Mouse (Mus musculus) heart, postnatal 25 days (tissue): ENCODE results near the gene Ei24. TPM values are rescaled to one million over a fixed set of nuclear protein-coding genes. Genes with fewer than 3 reads are reported as not detected.
A peak's percentile ranks its signal among the peaks of the same experiment; 100 is the strongest.

ENCODE experiments used
- DNase-seq: peaks from one replicate; pipeline ENCODE4 v3.0.0; 2022; ENCODE audit warnings: low spot score
- intact Hi-C: fragments of 180-260 bp; cut with DNase I; formaldehyde crosslinking; loops from one replicate; pipeline ENCODE4 v1.15.1; 2025
- total RNA-seq, 2 experiments: library from RNA; stranded (reverse); gene quantifications; 2 replicates each; pipeline ENCODE4 v1.2.3; 2021

Ei24 gene
- total RNA-seq, 2 experiments from 2014 or later, result 87.8 to 91.9 TPM

- intact Hi-C loops, result loop anchor here (10.0 kb wide), 1 partner anchor 89 kb away; no protein-coding TSS in a partner anchor
- DNase-seq, result no peak
These were observed 969 bp downstream of the Ei24 start for GRCm38 (mm10) chr9:36796224-36796623.

DNA sequence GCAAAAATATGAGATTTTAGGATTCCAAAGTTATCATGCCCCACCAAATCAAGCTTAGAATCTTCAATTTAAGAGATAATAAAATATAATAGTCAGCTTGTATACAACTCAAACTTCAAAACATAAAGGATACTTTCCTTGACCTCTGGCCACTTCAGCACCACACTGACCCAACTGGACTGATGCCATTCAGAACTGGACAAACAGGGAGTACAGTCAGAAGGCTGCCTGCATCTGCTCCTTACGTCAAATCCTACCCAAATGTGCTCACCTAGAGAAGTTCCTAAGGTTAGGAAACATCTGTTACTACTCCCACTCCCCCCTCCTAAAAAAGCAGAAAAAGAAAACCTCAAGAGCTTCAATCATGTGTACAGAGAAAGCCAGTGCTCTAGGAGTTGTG is 1.6 kb downstream of the Ei24 start:
- no peak for DNase-seq
- intact Hi-C loops, result loop anchor here (10.0 kb wide), 1 partner anchor 89 kb away; no protein-coding TSS in a partner anchor

DNA sequence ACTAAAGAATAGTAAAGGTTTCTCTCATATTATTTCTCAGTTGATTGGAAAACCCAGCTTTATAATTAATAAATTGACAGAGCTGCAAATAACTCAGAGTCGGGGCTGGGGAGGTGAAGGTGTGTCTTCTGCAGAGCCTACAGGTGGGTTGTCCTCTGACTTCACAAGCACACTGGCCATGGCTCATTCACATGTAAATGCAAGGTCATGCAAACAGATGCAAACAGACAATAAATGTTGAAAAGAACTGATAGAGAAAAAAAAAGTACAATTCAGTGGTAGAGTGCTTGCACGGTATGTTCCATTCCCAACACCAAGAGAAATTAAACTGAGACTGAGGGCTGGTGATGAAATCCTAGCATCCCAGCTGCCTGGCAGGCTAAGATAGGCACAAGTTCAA is 2.7 kb downstream of the Ei24 start:
- no peak for DNase-seq
- intact Hi-C loops, result loop anchor here (10.0 kb wide), 1 partner anchor 90 kb away; no protein-coding TSS in a partner anchor

DNA sequence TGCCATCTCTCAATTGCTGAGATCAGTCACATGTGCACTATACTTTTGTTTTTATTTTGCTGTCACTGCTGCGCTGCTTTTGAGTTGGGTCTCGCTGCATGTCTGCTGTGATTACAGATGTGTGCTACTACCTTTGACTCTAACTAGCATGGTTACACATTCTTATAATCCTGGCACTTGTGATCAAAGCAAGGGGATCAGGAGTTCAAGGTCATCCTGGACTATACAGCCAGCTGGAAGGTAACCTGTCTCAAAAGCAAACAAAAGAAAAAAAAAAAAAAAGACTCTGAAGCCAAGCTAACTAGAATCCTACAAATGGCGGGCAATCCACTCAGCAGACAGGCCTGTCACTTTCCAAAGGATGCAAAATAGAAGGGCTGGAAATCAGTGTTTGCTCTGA is 5.0 kb downstream of the Ei24 start:
- intact Hi-C loops, result loop anchor here (10.0 kb wide), 1 partner anchor 93 kb away; no protein-coding TSS in a partner anchor
- DNase-seq, result no peak

DNA sequence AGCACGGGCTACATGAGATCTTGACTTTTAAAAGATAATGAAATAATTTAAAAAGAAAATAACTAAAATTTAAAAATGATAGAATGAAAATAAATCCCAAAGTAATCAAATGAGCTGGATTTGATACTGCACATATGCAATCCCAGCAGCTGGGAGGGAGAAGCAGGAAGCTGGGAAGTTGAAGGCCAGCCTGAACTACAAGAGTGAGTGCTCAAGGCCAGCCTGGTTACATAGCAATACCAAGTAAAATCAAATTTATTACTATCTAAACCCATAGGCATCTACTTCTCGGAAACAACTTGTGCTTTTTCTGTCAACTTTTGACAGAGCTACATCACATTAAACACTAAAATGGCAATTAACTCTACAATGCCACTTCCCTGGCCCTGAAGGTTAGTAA is 13.3 kb downstream of the Ei24 start:
- intact Hi-C loops, result no loop called here
- DNase-seq, result no peak

DNA sequence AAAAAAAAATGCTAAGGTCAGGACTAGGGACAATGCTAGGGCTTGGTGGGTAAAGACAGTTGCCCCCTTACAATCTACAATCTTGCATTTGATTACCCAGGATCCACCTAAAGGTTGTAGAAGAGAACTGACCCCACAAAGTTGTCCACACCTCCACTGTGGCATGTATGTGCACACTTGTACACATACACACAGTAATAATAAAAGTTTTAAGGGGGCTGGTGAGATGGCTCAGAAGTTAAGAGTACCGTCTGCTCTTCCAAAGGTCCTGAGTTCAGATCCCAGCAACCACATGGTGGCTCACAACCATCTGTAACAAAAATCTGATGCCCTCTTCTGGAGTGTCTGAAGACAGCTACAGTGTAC is 28.2 kb downstream of the Ei24 start:
- intact Hi-C loops, result no loop called here
- no peak for DNase-seq

DNA sequence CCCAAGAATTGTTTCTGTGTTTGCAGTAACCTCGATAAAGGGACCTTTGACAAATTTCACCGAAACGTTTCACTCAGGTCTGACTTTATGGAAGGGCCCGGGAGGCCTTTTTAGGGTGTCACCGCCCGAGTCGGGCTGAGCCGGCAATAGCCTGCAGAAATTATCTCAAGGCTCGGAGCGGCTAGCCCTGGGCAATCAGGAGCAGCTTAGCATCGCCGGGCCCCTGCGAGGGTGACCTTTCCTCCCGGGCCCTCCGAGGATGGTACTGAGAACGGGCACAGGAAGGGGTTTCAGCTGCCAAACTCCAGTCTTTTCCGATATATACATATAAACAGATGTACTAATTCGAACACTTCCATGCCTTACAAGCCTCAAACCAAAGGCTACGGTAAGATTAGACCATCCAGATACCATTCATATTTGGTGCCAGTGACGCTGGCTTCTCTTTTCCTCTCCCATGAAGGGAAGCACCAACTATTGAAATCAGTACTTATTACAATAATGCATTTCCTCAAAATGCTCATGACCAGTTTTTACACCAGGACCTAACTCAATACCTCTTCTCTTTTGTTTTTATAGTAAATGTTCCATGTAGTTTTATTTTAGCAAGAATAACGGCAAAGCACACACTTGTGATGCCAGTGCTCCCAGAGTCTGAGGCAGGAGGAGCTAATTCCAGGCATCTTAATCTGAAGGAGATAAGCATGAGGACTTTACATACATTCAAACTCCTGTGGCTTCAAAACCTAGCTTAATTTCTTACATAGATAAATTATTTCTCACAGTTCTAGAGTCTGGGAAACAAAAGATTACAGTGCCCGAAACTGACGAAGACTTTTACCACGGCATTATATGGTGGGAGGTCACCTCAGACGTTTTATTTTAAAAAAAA is 28.8 kb downstream of the Ei24 start:
- intact Hi-C loops, result no loop called here
- DNase-seq, result peak; percentile 26

GRCm38 (mm10) chr9:36767203-36768143 is 29.7 kb downstream of the Ei24 start, which contains the start of gene Stt3a:
Stt3a (minus strand) TSS chr9:36767679.
- intact Hi-C loops, result no loop called here
- peak; percentile 99 for DNase-seq

DNA sequence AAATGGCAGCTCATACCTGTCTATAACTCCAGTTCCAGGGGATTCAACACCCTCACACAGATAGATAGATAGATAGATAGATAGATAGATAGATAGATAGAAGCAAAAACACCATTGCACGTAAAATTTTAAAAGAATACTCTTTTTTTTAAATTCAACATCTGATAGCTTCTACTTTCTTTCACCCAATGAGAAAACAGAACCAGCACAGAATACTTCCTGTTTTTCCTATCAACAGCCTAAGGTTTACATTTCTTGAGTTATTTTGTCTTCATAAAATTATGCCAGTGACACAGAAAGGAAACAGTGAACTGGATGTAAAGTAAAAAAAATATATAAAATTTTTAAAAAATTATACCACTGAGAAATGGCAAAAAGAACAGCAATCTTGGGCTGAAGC is 32.8 kb downstream of the Ei24 start:
- no peak for DNase-seq
- intact Hi-C loops, result no loop called here

Other genes with a start within 250 kb of the Ei24 start
- not detected for gene Gm17689, start 214.8 kb downstream of the Ei24 start, total RNA-seq
- not detected for gene A630095E13Rik, start 154.0 kb downstream of the Ei24 start, total RNA-seq
- gene Acrv1, start 104.2 kb downstream of the Ei24 start, total RNA-seq, result not detected
- gene Chek1, start 70.3 kb downstream of the Ei24 start, total RNA-seq, result under 1 TPM; 0.60 to 0.89 TPM
- 10 to 100 TPM; 67.8 to 74.5 TPM for gene Stt3a, start 29.7 kb downstream of the Ei24 start, total RNA-seq
- 1 to 10 TPM; 1.2 to 1.6 TPM for gene Fez1, start 24.5 kb upstream of the Ei24 start, total RNA-seq